Mouse (Mus musculus) right cerebral cortex, adult 2 months (tissue): ENCODE measurements around the gene Snx9.

Experiments
- DNase-seq, 2 experiments: peaks; one replicate each; pipeline ENCODE4 v3.0.0; 2021 to 2022; ENCODE audit warnings: low spot score in 2 of 2

Snx9 gene

GRCm38 (mm10) chr17:5841128-5841942, at the start of gene Snx9:
Snx9 (plus strand) TSS chr17:5841329.
- peak; percentile 43 to 55 for DNase-seq

GRCm38 (mm10) chr17:5792164-5792791, 48.9 kb upstream of the Snx9 start:
- DNase-seq: no peak

GRCm38 (mm10) chr17:5793593-5793992, 47.5 kb upstream of the Snx9 start:
- no peak for DNase-seq

- no peak for DNase-seq
Observed at GRCm38 (mm10) chr17:5794276-5794675, 46.9 kb upstream of the Snx9 start.

- DNase-seq: no peak
Observed at GRCm38 (mm10) chr17:5795369-5795768, 45.8 kb upstream of the Snx9 start.

GRCm38 (mm10) chr17:5795878-5796277, 45.3 kb upstream of the Snx9 start:
- DNase-seq: peak; percentile 81 to 89

GRCm38 (mm10) chr17:5797124-5797760, 43.9 kb upstream of the Snx9 start:
- no peak for DNase-seq

- DNase-seq: no peak
Observed at GRCm38 (mm10) chr17:5798221-5798801, 42.8 kb upstream of the Snx9 start.

- DNase-seq: no peak
Observed at GRCm38 (mm10) chr17:5798900-5799299, 42.2 kb upstream of the Snx9 start.

- DNase-seq: no peak
Observed at GRCm38 (mm10) chr17:5799396-5800021, 41.6 kb upstream of the Snx9 start.

- DNase-seq: no peak
Observed at GRCm38 (mm10) chr17:5800254-5800653, 40.9 kb upstream of the Snx9 start.

GRCm38 (mm10) chr17:5800824-5801560, 40.1 kb upstream of the Snx9 start:
- no peak for DNase-seq

GRCm38 (mm10) chr17:5801761-5802655, 39.1 kb upstream of the Snx9 start:
- DNase-seq: no peak

GRCm38 (mm10) chr17:5802656-5802955, 38.5 kb upstream of the Snx9 start:
- DNase-seq: no peak

- no peak for DNase-seq
Observed at GRCm38 (mm10) chr17:5803229-5804012, 37.7 kb upstream of the Snx9 start.

- no peak for DNase-seq
Observed at GRCm38 (mm10) chr17:5804370-5805150, 36.6 kb upstream of the Snx9 start.

- no peak for DNase-seq
Observed at GRCm38 (mm10) chr17:5805151-5805834, 35.8 kb upstream of the Snx9 start.

- no peak for DNase-seq
Observed at GRCm38 (mm10) chr17:5805935-5806334, 35.2 kb upstream of the Snx9 start.
